Mouse (Mus musculus) kidney, adult 9 months (tissue): ENCODE measurements around the gene Gm45844.
A peak's percentile ranks its signal among the peaks of the same experiment; 100 is the strongest.
"Not testable (repeated sequence)": the region's sequence is repeated elsewhere in the genome, so short reads cannot be mapped to it uniquely, and the experiment has no call there.

ENCODE experiments used
- DNase-seq: peaks from one replicate; pipeline ENCODE4 v3.0.0; 2022

The Gm45844 gene

DNA sequence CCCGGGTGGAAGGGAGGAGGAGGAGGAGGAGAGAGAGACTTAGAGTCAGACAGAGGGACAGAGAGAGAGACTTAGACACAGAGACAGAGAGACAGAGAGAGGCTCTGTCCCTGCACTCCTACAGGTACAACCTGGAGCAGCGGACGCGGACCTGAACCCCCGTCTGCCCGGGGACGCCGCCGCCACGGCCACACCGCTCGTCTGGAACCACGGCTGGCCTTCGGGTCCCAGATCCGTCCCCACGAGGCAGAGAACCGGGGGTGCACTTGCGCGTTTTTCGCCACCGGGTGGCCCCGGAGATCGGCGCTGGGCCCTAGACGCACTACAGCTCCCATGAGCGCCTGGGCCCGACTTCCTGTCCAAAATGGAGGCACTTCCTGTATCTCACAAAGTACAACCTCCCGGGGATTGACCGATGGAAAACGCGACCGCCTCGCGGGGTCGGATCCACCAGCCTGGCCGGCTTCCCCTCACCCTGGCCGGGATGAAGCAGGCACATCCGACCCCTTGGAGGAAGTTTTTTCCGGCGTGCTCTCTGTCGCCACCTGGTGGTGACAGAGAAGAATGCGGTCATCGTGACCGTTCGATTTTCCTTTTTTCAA lies at the start of gene Gm45844:
Gm45844 (minus strand) TSS at position 324 of the 602 bp plus-strand sequence.
- peak; percentile 95 for DNase-seq

DNA sequence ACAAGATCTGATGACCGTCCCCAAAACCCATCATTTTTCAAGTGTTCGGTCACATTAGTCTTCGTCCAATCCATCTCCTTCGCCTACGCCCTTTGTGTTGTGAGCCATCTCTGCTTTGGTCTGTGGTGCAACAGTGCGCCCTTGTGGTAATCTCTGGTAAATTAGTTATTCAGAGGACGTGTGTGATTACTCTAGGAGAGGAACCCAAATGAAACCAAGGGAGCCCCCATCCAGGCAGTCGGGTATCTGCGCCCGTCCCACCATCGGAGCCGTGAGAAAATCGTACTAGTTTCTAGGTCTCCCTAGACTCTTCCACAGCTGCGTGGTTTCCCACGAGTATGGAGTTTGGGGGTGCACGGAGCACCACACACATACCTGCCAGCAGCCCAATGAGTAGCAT lies 17.5 kb upstream of the Gm45844 start:
- DNase-seq, result peak; percentile 66

DNA sequence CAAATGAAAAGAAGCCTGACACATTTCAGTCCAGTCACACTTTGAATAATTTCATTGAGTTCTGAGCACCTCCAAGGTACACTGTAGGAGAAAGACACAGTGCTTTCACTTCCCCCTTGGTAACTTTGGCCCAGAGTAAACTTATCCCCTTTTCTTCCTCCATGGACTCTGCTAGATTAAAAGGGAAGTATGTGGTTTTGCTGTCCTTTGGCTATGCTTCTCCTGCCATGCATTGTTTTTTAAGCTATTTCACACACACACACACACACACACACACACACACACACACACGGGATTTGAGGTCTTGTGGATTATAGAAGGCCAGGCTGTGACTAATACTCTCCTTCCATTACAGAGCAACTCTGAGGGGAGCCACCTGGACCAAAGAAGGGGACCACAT lies 3.3 kb upstream of the Gm45844 start:
- no peak for DNase-seq

DNA sequence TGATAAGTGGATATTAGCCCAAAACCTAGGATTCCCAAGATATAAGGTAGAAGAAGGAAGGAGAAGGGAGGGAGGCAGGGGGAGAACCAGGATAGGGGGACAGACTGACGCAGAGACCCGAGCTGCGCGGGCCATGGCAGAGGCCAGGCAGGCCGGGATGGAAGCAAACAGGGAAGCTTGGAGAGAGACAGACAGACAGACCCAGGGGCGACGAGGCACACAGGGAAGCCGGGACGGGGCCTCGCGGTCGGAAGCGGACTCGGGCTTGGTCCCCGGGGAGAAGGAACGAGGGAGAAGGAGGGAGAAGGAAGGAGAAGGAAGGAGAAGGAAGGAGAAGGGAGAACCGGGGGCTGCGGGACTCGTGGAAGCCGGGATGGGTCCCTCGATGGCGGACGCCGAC lies 533 bp downstream of the Gm45844 start:
- not testable (repeated sequence) for DNase-seq

DNA sequence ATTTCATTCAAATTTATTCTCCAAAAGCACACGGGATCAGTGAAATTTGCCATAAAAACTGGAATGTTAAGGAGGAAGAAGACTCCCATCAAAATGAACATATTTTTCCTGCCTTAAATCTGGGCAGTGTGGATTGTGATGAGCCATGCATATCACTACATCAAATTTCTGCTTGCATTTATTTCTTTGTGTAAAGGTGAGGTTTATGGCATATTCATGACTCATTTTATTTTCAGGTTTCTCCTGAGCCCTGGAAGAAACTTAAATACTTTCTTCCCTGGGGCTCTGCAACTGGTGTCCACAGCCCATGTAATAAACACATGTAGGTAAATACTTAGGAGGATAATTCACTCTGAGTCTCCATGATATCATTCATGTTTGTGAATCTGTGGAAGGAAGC lies 30.9 kb downstream of the Gm45844 start, which contains the start of gene Vmn2r29:
Vmn2r29 (minus strand) TSS at position 101 of the 400 bp plus-strand sequence.
- not testable (repeated sequence) for DNase-seq

DNA sequence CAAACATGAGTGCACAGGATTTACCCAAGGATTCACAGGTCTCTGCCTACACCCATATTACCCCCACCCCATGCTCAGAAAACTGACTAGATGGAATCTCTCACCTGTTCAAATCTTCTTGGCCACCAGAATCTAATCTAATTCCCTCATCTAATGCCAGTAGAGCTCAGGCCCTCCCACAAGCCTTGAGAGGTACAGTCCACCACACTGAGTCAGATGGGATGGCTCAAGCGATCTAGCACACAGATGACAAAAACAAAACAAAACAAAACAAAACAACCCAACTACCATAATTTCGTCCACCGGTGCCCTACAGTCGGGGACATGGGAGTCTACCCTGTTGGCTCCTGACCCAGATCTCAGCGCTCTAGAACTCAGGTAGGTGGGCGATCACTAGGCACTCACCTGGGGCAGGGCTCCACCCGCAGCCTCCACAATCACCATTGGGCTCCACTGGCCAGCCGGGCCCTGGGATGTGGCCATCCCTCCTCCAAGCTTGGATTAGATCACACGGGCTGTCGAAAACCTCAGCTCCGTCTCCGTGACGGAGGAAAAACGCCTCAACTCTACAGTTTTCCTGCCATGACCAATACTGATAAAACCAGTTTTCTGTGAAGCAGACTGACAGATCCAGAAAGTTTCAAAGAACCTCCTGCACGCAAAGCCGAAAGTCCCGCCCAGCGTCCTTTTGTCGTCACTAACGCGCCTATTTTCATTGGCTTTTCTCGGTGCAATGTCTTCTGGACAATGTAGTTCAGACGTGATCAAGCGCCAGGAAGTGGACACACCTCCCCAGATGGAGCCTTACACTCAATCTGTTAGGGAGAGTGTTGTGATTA lies 68.6 kb downstream of the Gm45844 start, which contains the start of gene Zfp772:
Zfp772 (minus strand) TSS at position 686 of the 839 bp plus-strand sequence.
- peak; percentile 66 for DNase-seq

DNA sequence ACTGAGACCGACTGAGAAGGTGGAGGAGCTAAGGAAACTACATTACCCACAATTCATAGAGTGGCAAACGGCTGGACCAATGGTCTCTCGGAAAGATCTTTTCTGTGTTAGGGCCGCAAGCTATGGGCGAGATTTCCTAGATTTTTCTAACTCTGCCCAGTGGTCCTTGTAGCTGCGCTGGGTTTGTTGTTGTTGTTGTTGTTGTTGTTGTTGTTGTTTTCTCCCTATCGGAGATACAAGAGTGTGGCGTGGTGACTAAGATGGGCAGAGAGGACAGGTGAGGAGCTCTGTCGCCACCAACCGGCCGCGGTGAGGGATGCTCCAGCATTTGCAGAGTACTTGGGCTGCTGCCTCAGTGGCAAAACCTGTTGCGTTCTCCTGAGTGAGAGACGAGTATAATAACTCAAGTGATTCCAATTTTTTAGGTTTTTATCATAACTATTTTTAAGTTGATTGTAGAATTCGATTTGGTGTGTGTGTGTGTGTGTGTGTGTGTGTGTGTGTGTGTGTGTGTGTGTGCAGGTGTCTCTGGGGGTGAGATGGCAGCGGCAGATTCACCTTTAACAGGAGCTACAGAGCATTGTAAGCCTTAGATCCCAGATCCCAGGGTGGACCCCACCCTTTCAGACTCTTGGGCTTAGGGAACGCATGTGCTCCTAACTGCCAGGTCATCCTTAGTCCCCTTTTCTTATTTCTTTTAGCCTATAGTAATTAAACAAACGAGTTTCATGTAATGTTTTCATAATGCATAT lies 89.7 kb downstream of the Gm45844 start:
- peak; percentile 70 for DNase-seq

DNA sequence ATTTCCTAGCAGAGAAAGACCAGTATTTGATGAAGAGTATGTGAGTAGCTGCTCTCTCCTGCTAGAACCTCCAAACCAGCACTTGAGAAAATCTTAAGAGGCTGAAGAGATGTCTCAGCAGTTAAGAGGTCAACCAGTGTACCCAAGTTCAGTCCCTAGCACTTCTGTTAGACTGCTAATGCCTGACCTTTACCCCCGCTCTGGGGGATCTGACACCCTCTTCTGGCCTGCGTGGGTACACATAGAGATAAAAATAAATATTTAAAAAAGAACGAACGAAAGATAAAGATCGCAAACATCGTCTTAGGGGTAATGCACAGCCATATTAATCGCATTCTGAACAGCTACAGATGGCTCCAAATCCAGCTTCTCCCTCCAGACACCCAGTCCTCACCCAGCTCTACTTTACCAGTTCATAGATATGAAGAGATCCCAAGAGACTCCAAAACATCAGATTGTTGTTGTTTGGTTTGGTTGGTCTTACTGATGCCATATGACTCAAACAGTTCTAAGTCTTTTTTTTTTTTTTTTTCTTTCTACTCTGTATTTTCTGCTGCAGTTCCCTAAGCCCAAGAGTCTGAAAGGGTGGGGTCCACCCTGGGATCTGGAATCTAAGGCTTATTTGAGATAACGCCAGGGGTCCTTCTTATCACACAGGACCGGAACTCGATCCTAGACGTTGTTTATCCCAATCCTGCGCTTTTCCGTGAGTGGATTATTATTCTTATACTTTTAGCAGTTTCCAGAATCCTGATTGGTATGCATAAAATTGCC lies 90.5 kb downstream of the Gm45844 start:
- peak; percentile 17 for DNase-seq

DNA sequence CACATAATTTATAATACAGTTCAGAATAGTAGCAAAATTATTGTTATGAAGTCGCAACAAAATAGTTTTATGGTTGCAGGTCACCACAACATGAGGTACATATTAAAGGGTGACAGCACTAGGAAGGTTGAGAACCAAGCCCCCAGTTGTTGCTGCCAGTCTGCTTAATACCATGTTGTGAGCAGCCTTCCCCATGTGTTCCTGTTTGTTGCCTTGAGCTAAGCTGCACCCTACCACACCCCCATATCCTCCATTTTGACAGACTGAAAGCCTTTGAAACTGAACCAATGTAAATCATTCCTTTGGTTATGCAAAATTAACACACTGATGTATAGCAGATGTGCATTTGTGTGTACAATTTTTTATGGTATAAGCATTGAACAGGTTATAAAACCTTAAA lies 92.2 kb downstream of the Gm45844 start:
- no peak for DNase-seq

DNA sequence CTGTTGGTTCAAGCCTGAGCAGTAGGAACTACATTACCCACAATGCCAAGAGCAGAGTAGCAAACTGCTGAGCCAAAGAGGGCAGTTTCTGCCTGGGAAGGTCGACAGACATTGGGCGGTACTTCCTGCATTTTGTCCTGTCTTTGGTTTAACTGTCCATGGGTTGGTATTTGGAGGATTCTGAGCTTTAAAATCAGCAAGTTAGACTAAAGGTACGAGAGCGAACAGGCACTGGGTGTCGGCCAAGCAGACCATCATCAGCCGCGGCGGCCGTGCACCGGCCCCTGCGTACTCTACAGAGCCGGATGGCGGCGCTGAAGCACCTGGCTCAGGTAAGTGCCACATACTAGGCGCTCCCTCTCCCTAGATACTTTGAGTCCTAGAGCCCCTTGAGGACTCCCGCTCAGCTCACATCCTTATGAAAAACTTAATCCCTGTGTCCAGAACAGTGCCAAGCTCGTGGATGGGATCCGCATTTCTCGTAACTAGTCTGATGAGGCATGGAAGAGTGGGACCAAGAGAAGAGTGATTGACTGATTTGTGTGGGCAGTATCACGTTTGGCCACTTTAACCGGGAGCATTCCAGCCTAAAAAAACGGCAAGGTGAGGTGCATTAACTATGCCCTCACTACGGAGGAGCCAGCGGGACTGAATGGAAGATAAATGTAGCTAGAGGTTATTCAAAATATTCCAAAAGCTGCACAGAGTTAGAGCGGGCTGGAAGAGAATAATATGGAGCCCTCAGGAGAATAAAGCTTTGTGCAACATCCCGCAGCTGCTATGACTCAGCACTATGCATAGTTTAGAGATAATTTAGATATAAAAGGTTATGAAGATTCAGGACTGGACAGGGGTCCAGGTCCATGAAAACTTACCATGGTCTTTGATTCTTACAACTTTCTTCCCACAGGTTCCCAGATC lies 106.6 kb downstream of the Gm45844 start, which contains the start of gene Zfp418:
Zfp418 (plus strand) TSS at position 104 of the 921 bp plus-strand sequence.
- peak; percentile 83 for DNase-seq
